Mouse (Mus musculus) heart, postnatal 0 days (tissue): Measurements from ENCODE around the gene Nrxn3. TPM values are rescaled to one million over a fixed set of nuclear protein-coding genes. Genes with fewer than 3 reads are reported as not detected.

Experiments
- ATAC-seq: fragments of 200-750 bp; cut with Nextera tagmentation; 2 replicates; pipeline ENCODE4 v1.8.0; 2017; ENCODE audit warnings: low read depth, moderate number of reproducible peaks, moderate library complexity; ENCODE audit not compliant: insufficient read depth
- DNase-seq: peaks from one replicate; pipeline ENCODE4 v3.0.0-alpha.2; 2016; ENCODE audit warnings: low spot score
- H3K27ac ChIP-seq: fragments of 300-500 bp; sonication (generic); 2 replicates; pipeline ENCODE4 v1.5.1; 2014; ENCODE audit warnings: low read depth, mild to moderate bottlenecking
- H3K27me3 ChIP-seq: fragments of 300-500 bp; sonication (generic); 2 replicates; pipeline ENCODE4 v1.6.1; 2014; ENCODE audit warnings: low read length, mixed read lengths; ENCODE audit not compliant: control insufficient read depth, insufficient read depth
- H3K36me3 ChIP-seq: fragments of 300-500 bp; sonication (generic); replicated peaks from 2 replicates; pipeline ENCODE4 v1.6.1; 2014; ENCODE audit warnings: low read length, mixed read lengths; ENCODE audit not compliant: control insufficient read depth, insufficient read depth
- H3K4me1 ChIP-seq: fragments of 300-500 bp; sonication (generic); 2 replicates; pipeline ENCODE4 v1.6.1; 2014; ENCODE audit warnings: antibody characterized with exemption; ENCODE audit not compliant: control insufficient read depth, insufficient read depth
- H3K4me2 ChIP-seq: fragments of 300-500 bp; sonication (generic); 2 replicates; pipeline ENCODE4 v1.6.1; 2014; ENCODE audit warnings: low read depth, mild to moderate bottlenecking, low read length, moderate library complexity
- H3K4me3 ChIP-seq: fragments of 300-500 bp; sonication (generic); 2 replicates; pipeline ENCODE4 v1.5.1; 2014; ENCODE audit warnings: low read depth, low read length
- H3K9ac ChIP-seq: fragments of 300-500 bp; sonication (generic); replicated peaks from 2 replicates; pipeline ENCODE4 v1.6.1; 2014; ENCODE audit warnings: low read depth, low read length, mixed read lengths
- H3K9me3 ChIP-seq: fragments of 300-500 bp; sonication (generic); replicated peaks from 2 replicates; pipeline ENCODE4 v1.6.1; 2016; ENCODE audit warnings: low read length; ENCODE audit not compliant: control insufficient read depth
- CTCF ChIP-seq: IDR thresholded peaks from 2 replicates; pipeline ENCODE4 v1.5.1; 2016; ENCODE audit warnings: antibody characterized with exemption, control low read depth, low read depth
- EP300 ChIP-seq: IDR thresholded peaks from 2 replicates; pipeline ENCODE4 v1.6.1; 2016; ENCODE audit warnings: antibody characterized with exemption, low read depth
- WGBS: fragments of 180-500 bp; shearing (Covaris S2); extraction: QIAGEN DNeasy Blood & Tissue Kit; methylation state at CpG from one replicate; pipeline ENCODE4 v1.1.7; 2014; 5-methylcytosine and 5-hydroxymethylcytosine counted together
- polyA plus RNA-seq: library from polyadenylated mRNA; unstranded; fragments of >200 nt; fragmentation: Nextera tagmentation; extraction: Ambion mirVana; gene quantifications from 2 replicates; pipeline ENCODE4 v1.2.1, GENCODE M21; 2015
- total RNA-seq: library from RNA; depleted of rRNA; stranded (reverse); fragments of >200 nt; gene quantifications from 2 replicates; pipeline ENCODE4 v1.2.3, GENCODE M21; 2014; ENCODE audit warnings: low replicate concordance

The Nrxn3 gene
- total and polyA plus RNA-seq, 2 experiments from 2014 or later: 1.0 to 1.8 TPM

- no peak overlapping the region for H3K9ac ChIP-seq
- H3K27ac ChIP-seq: 0 out of 2 replicates have a peak overlapping the region, but pooled peaks have one; percentile 15
- H3K9me3 ChIP-seq: no peaks in the 10 kb centered on the region
- TF ChIP-seq CTCF (no peak), EP300 (no peak)
- no peak overlapping the region for H3K4me3 ChIP-seq
- 28% methylated on average over 5 of the region's 5 CpGs for WGBS
- H3K4me2 ChIP-seq: no peak overlapping the region
- DNase-seq (peak; percentile 64), ATAC-seq (peak; percentile 84)
- no peaks in the 10 kb centered on the region for H3K27me3 ChIP-seq
- no peaks in the 10 kb centered on the region for H3K36me3 ChIP-seq
- no peaks in the 10 kb centered on the region for H3K4me1 ChIP-seq
Observed at GRCm38 (mm10) chr12:88812173-88812572, 89.5 kb downstream of the Nrxn3 start.

GRCm38 (mm10) chr12:88816865-88817264 lies 94.2 kb downstream of the Nrxn3 start:
- 64% methylated on average over 5 of the region's 5 CpGs for WGBS
- no peak overlapping the region for H3K4me2 ChIP-seq
- DNase-seq: no peak
- no peak for TF ChIP-seq CTCF
- TF ChIP-seq EP300: no peak
- no peak for ATAC-seq
- no peaks in the 10 kb centered on the region for H3K27me3 ChIP-seq
- H3K36me3 ChIP-seq: no peaks in the 10 kb centered on the region
- no peak overlapping the region for H3K27ac ChIP-seq
- H3K9me3 ChIP-seq: no peaks in the 10 kb centered on the region
- no peak overlapping the region for H3K4me3 ChIP-seq
- H3K4me1 ChIP-seq: no peaks in the 10 kb centered on the region; the same call in 1 of the 2 replicates
- H3K9ac ChIP-seq: no peak overlapping the region

GRCm38 (mm10) chr12:88818622-88819334 lies 96.1 kb downstream of the Nrxn3 start:
- ATAC-seq (peak; percentile 67), DNase-seq (peak; percentile 45)
- Histone ChIP-seq H3K4me1 (no peaks in the 10 kb centered on the region; the same call in 1 of the 2 replicates), H3K27me3 (no peaks in the 10 kb centered on the region), H3K4me2 (no peak overlapping the region), H3K9me3 (no peaks in the 10 kb centered on the region), H3K27ac (peak overlapping the region; percentile 16; the same call in 1 of the 2 replicates), H3K36me3 (no peaks in the 10 kb centered on the region), H3K9ac (no peak overlapping the region), H3K4me3 (no peak overlapping the region)
- no peak for TF ChIP-seq CTCF
- no peak for TF ChIP-seq EP300
- WGBS: 61% methylated on average over 4 of the region's 4 CpGs

- Histone ChIP-seq H3K27me3 (no peaks in the 10 kb centered on the region), H3K9me3 (no peaks in the 10 kb centered on the region), H3K4me1 (no peaks in the 10 kb centered on the region; the same call in 1 of the 2 replicates), H3K36me3 (no peaks in the 10 kb centered on the region), H3K4me2 (no peak overlapping the region), H3K27ac (0 out of 2 replicates have a peak overlapping the region, but pooled peaks have one; percentile 16), H3K4me3 (no peak overlapping the region), H3K9ac (no peak overlapping the region)
- DNase-seq (peak; percentile 30), ATAC-seq (peak; percentile 47)
- 48% methylated on average over 5 of the region's 5 CpGs for WGBS
- TF ChIP-seq CTCF: no peak
Observed at GRCm38 (mm10) chr12:88819335-88819709, 96.6 kb downstream of the Nrxn3 start.

GRCm38 (mm10) chr12:88820131-88820530 lies 97.5 kb downstream of the Nrxn3 start:
- Histone ChIP-seq H3K9me3 (no peaks in the 10 kb centered on the region), H3K36me3 (no peaks in the 10 kb centered on the region), H3K9ac (no peak overlapping the region), H3K4me1 (no peaks in the 10 kb centered on the region; the same call in 1 of the 2 replicates), H3K4me3 (no peak overlapping the region), H3K4me2 (no peak overlapping the region), H3K27ac (no peak overlapping the region), H3K27me3 (no peaks in the 10 kb centered on the region)
- no peak for ATAC-seq
- 37% methylated on average over 3 of the region's 3 CpGs for WGBS
- no peak for TF ChIP-seq EP300
- no peak for TF ChIP-seq CTCF
- DNase-seq: no peak

GRCm38 (mm10) chr12:88830851-88831250 lies 108.2 kb downstream of the Nrxn3 start:
- WGBS: 71% methylated on average over 1 of the region's 1 CpGs

More at GRCm38 (mm10) chr12:88830851-88831250, 108.2 kb downstream of the Nrxn3 start:
- Histone ChIP-seq H3K9me3 (no peaks in the 10 kb centered on the region), H3K4me3 (no peak overlapping the region), H3K4me1 (no peaks in the 10 kb centered on the region), H3K36me3 (no peaks in the 10 kb centered on the region), H3K27me3 (no peaks in the 10 kb centered on the region), H3K27ac (no peak overlapping the region), H3K4me2 (no peak overlapping the region), H3K9ac (no peak overlapping the region)
- no peak for DNase-seq
- TF ChIP-seq CTCF (no peak), EP300 (no peak)
- ATAC-seq: no peak
